Mouse (Mus musculus): ENCODE data around the gene Nfe2l2.

DNA sequence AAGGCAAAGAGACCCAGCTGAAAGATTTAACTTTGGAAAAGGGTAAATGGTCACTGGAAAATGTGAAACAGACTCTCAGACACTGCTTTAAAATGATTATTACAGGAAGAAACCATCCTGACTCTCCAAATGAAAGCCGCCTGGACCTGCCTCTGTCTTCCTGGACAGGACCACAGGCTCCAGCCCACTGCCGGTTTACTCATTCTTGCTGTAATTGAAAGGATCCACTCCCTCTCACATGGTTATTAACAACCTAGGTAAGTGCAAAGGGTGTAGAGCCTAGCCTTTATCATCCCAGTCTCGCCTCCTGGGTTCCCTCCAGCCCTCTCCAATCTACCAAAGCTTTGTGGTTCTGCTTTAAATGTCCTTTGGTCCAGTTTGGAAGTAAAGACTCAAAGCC, 3.2 kb downstream of the Nfe2l2 start:
- TF ChIP-seq CTCF (IDR thresholded peaks at IDR 0.05; ENCODE audit: borderline replicate concordance, control insufficient read depth, extremely low read depth, insufficient read depth, low read length, poor library complexity) (no peak), POLR2A (IDR thresholded peaks at IDR 0.05; ENCODE audit: control insufficient read depth, extremely low read depth, insufficient read depth, low read length, poor library complexity) (no peak)

All from thymus, adult 2 months (tissue).